Mouse (Mus musculus) embryonic facial prominence, embryonic 15.5 days (tissue): Measurements from ENCODE around the gene Wdr89. TPM values are rescaled to one million over a fixed set of nuclear protein-coding genes. Genes with fewer than 3 reads are reported as not detected.

Experiments
- ATAC-seq: fragments of 200-750 bp; cut with Nextera tagmentation; 2 replicates; pipeline ENCODE4 v1.8.0; 2017; ENCODE audit warnings: low read depth, moderate TSS enrichment; ENCODE audit not compliant: insufficient number of reproducible peaks, low FRiP score, low TSS enrichment
- H3K27ac ChIP-seq: fragments of 300-500 bp; sonication (generic); replicated peaks from 2 replicates; pipeline ENCODE4 v1.5.1; 2015; ENCODE audit warnings: mild to moderate bottlenecking, inconsistent platforms
- H3K27me3 ChIP-seq: fragments of 300-500 bp; sonication (generic); 2 replicates; pipeline ENCODE4 v1.6.1; 2015; ENCODE audit warnings: inconsistent platforms
- H3K36me3 ChIP-seq: fragments of 300-500 bp; sonication (generic); 2 replicates; pipeline ENCODE4 v1.6.1; 2015; ENCODE audit warnings: mild to moderate bottlenecking, inconsistent platforms
- H3K4me1 ChIP-seq: fragments of 300-500 bp; sonication (generic); 2 replicates; pipeline ENCODE4 v1.6.1; 2015; ENCODE audit warnings: inconsistent platforms
- H3K4me2 ChIP-seq: fragments of 300-500 bp; sonication (generic); replicated peaks from 2 replicates; pipeline ENCODE4 v1.6.1; 2015; ENCODE audit warnings: mild to moderate bottlenecking, inconsistent platforms
- H3K4me3 ChIP-seq: fragments of 300-500 bp; sonication (generic); replicated peaks from 2 replicates; pipeline ENCODE4 v1.5.1; 2015; ENCODE audit warnings: mild to moderate bottlenecking, inconsistent platforms
- H3K9ac ChIP-seq: fragments of 300-500 bp; sonication (generic); 2 replicates; pipeline ENCODE4 v1.6.1; 2015; ENCODE audit warnings: inconsistent platforms
- H3K9me3 ChIP-seq: fragments of 300-500 bp; sonication (generic); replicated peaks from 2 replicates; pipeline ENCODE4 v1.6.1; 2016; ENCODE audit warnings: inconsistent platforms
- WGBS: fragments of 180-500 bp; shearing (Covaris S2); methylation state at CpG from one replicate; pipeline ENCODE4 v1.1.7; 2015; 5-methylcytosine and 5-hydroxymethylcytosine counted together
- polyA plus RNA-seq: library from polyadenylated mRNA; unstranded; fragments of >200 nt; fragmentation: Nextera tagmentation; extraction: Ambion mirVana; gene quantifications from 2 replicates; pipeline ENCODE4 v1.2.1, GENCODE M21; 2015

Wdr89 gene
- polyA plus RNA-seq, 1 experiment from 2014 or later, result 11.6 TPM

DNA sequence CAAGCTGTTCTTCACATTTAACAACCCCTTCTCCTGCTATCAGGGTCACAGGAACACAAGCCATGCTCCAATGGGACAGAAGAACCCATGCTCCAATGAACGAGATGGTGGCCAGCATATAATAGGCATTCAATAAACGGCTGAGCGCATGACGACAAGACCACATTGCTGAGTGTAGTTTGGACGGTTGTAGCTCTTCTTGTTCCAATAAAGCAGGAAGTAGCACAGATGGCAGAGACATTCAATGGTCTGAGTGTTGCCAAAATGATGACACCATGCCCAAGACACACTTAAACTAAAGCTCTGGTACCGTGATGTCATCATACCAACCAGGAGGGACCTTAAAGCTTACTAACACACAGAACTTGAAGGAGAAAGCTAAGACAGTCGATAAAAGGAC is 56.6 kb downstream of the Wdr89 start:
- Histone ChIP-seq H3K9me3 (no peaks in the 10 kb centered on the region), H3K9ac (no peak overlapping the region), H3K4me3 (no peak overlapping the region), H3K4me2 (no peak overlapping the region), H3K27me3 (no peaks in the 10 kb centered on the region), H3K27ac (no peak overlapping the region), H3K4me1 (peaks cover 4% of the 10 kb centered on the region; the same call in 1 of the 2 replicates), H3K36me3 (no peaks in the 10 kb centered on the region)
- ATAC-seq, result peak; percentile 63; the same call in 1 of the 2 replicates
- WGBS, result 63% methylated on average over 7 of the region's 7 CpGs

- H3K4me3 ChIP-seq, result no peak overlapping the region
- H3K36me3 ChIP-seq, result no peaks in the 10 kb centered on the region
- no peak overlapping the region for H3K9ac ChIP-seq
- H3K4me2 ChIP-seq, result no peak overlapping the region
- 13% methylated on average over 4 of the region's 4 CpGs for WGBS
- no peak for ATAC-seq
- no peaks in the 10 kb centered on the region for H3K9me3 ChIP-seq
- H3K27ac ChIP-seq, result no peak overlapping the region
- no peaks in the 10 kb centered on the region for H3K27me3 ChIP-seq
- H3K4me1 ChIP-seq, result peaks cover under 1% of the 10 kb centered on the region; the same call in 1 of the 2 replicates
These were observed 69.8 kb downstream of the Wdr89 start for GRCm38 (mm10) chr12:75599490-75599889.

- no peak for ATAC-seq
- Histone ChIP-seq H3K4me1 (peaks cover 5% of the 10 kb centered on the region; the same call in 1 of the 2 replicates), H3K27ac (no peak overlapping the region), H3K4me2 (no peak overlapping the region), H3K36me3 (no peaks in the 10 kb centered on the region), H3K9me3 (no peaks in the 10 kb centered on the region), H3K4me3 (no peak overlapping the region), H3K27me3 (no peaks in the 10 kb centered on the region), H3K9ac (no peak overlapping the region)
- 61% methylated on average over 4 of the region's 4 CpGs for WGBS
These were observed 70.3 kb downstream of the Wdr89 start for GRCm38 (mm10) chr12:75598988-75599387.

DNA sequence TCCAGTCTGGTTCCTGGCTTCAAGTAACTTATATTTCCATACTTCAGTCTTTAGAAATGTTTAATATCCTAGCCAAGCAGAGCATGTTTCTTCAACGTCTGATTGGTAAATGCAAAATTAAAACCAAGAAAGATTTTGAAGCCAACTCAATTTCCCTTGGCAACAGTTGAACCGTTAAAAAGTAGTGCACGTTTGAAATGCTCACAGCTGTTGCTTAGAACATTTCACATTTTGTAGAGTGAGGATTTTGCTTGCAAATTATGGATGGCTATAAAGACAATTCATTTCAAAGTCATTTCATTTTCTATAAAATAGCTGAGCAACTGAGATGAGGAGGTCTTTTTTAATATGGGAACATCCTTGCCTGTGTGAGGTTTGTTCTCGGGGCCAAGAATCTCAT is 71.6 kb downstream of the Wdr89 start:
- ATAC-seq, result no peak
- no peaks in the 10 kb centered on the region for H3K27me3 ChIP-seq
- peaks cover 8% of the 10 kb centered on the region; the same call in 1 of the 2 replicates for H3K4me1 ChIP-seq
- H3K4me3 ChIP-seq, result no peak overlapping the region
- H3K27ac ChIP-seq, result no peak overlapping the region
- WGBS, result 65% methylated on average over 4 of the region's 4 CpGs
- H3K9me3 ChIP-seq, result no peaks in the 10 kb centered on the region
- H3K4me2 ChIP-seq, result no peak overlapping the region
- no peak overlapping the region for H3K9ac ChIP-seq
- peaks cover 4% of the 10 kb centered on the region for H3K36me3 ChIP-seq

GRCm38 (mm10) chr12:75596154-75597002 is 73.0 kb downstream of the Wdr89 start, which contains the start of gene Ppp2r5e:
Gene Ppp2r5e (minus strand): TSS chr12:75596245.
- Histone ChIP-seq H3K27ac (peak within 1 kb of the TSS; percentile 97), H3K9ac (peak within 1 kb of the TSS; percentile 91), H3K9me3 (no peaks in the 10 kb centered on the region), H3K4me2 (peak within 1 kb of the TSS; percentile 69), H3K27me3 (no peaks in the 10 kb centered on the region), H3K36me3 (peaks cover 11% of the 10 kb centered on the region), H3K4me1 (peaks cover 8% of the 10 kb centered on the region; the same call in 1 of the 2 replicates), H3K4me3 (peak within 1 kb of the TSS; percentile 75)
- peak; percentile 100 for ATAC-seq
- WGBS, result under 1% methylated on average over 68 of the region's 72 CpGs

DNA sequence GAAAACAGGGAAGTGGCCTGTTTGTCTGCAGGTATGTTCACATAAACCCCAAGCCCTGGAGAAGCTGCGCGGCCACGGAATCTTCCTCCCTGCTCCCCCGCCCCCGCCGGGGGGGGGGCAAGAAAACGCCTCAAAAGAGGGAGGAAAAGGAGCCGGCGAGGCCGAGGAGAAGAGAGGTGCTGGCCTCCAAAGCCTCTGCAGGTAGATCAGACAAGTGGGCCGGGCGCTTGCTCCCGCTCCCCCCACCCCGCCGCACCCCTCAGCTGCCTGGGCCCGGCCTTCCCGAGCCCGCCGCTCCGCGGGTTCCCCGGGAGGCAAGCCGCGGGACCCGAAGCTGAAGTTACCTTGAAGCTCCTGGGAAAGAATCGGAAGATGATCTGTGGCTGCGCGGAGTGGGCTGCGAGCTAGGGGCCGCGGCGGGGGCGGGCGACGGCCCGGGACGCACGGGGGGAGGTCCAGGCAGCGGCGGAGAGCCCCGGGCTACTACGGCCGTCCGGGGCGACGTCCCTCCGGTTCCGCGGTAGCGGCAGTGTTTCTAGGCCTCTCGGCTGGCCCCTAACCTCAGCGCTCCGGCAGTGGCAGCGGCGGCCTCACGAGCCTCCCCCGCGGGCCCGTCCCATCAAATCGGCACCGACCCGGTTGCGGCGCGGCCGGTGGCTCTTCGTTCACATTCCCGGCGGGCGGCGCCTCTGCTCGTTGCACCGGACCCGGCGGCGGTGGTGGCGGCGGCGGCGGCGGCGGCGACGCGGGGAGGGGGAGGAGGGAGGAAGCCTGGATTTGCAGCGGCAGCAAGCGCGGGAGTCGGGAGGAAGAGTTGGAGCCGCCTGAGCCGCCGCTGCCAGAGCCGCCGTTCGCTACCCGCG is 73.8 kb downstream of the Wdr89 start:
- no peaks in the 10 kb centered on the region for H3K27me3 ChIP-seq
- peak overlapping the region; percentile 64 for H3K4me2 ChIP-seq
- peak overlapping the region; percentile 76 for H3K9ac ChIP-seq
- ATAC-seq, result no peak; the same call in 1 of the 2 replicates
- peaks cover 8% of the 10 kb centered on the region; the same call in 1 of the 2 replicates for H3K4me1 ChIP-seq
- WGBS, result under 1% methylated on average over 90 of the region's 97 CpGs
- peak overlapping the region; percentile 75 for H3K4me3 ChIP-seq
- peak overlapping the region; percentile 97 for H3K27ac ChIP-seq
- H3K9me3 ChIP-seq, result no peaks in the 10 kb centered on the region
- H3K36me3 ChIP-seq, result peaks cover 12% of the 10 kb centered on the region

GRCm38 (mm10) chr12:75594404-75594803 is 74.9 kb downstream of the Wdr89 start:
- Histone ChIP-seq H3K9me3 (no peaks in the 10 kb centered on the region), H3K4me1 (peaks cover 8% of the 10 kb centered on the region; the same call in 1 of the 2 replicates), H3K9ac (no peak overlapping the region), H3K27me3 (no peaks in the 10 kb centered on the region), H3K4me2 (peak overlapping the region; percentile 64), H3K4me3 (peak overlapping the region; percentile 75), H3K36me3 (peaks cover 22% of the 10 kb centered on the region), H3K27ac (no peak overlapping the region)
- ATAC-seq, result no peak
- WGBS, result 42% methylated on average over 5 of the region's 5 CpGs

DNA sequence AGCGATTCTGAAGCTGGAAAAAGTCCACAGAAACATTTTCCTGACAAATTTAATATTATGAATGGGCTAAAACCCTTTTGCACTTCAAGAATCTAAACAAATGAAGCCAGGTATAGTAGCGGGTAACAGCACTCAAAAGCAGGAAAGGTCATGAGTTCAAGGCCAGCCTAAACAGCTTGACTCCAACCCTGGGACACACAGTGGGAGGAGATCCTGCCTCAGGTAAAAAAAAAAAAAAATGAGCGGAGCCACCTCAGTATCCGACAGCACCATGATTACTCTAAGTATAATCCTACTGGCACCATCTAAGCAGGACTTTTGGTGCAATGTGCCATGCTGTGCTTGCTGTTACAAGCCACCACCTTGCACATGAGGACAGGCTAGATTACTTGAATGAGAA is 75.5 kb downstream of the Wdr89 start:
- Histone ChIP-seq H3K27ac (no peak overlapping the region), H3K9me3 (no peaks in the 10 kb centered on the region), H3K4me3 (0 out of 2 replicates have a peak overlapping the region, but pooled peaks have one; percentile 4), H3K4me1 (peaks cover 8% of the 10 kb centered on the region; the same call in 1 of the 2 replicates), H3K9ac (no peak overlapping the region), H3K4me2 (peak overlapping the region; percentile 64; the same call in 1 of the 2 replicates), H3K27me3 (no peaks in the 10 kb centered on the region), H3K36me3 (peaks cover 22% of the 10 kb centered on the region)
- ATAC-seq, result no peak
- 67% methylated on average over 4 of the region's 4 CpGs for whole genome bisulfite sequencing

GRCm38 (mm10) chr12:75587501-75587900 is 81.8 kb downstream of the Wdr89 start:
- Histone ChIP-seq H3K4me2 (no peak overlapping the region), H3K9ac (no peak overlapping the region), H3K4me1 (no peaks in the 10 kb centered on the region), H3K27ac (no peak overlapping the region), H3K4me3 (no peak overlapping the region), H3K27me3 (no peaks in the 10 kb centered on the region), H3K36me3 (peaks cover 40% of the 10 kb centered on the region), H3K9me3 (no peaks in the 10 kb centered on the region)
- no peak for ATAC-seq

GRCm38 (mm10) chr12:75583776-75584175 is 85.6 kb downstream of the Wdr89 start:
- H3K27me3 ChIP-seq, result no peaks in the 10 kb centered on the region
- 83% methylated on average over 3 of the region's 3 CpGs for WGBS
- no peaks in the 10 kb centered on the region for H3K4me1 ChIP-seq
- H3K27ac ChIP-seq, result no peak overlapping the region
- no peak overlapping the region for H3K9ac ChIP-seq
- H3K36me3 ChIP-seq, result peaks cover 25% of the 10 kb centered on the region
- ATAC-seq, result no peak
- no peak overlapping the region for H3K4me2 ChIP-seq
- H3K4me3 ChIP-seq, result no peak overlapping the region
- H3K9me3 ChIP-seq, result no peaks in the 10 kb centered on the region
